Mouse (Mus musculus) monocyte, adult 59 days (primary cell): ENCODE results near the gene Gm21319. TPM values are rescaled to one million over a fixed set of nuclear protein-coding genes. Genes with fewer than 3 reads are reported as not detected.

Source experiments
- total RNA-seq, 2 experiments: library from RNA; stranded (reverse); gene quantifications; one replicate each; pipeline ENCODE4 v1.2.4; 2023

Gm21319 gene
- total RNA-seq, result not detected

DNA sequence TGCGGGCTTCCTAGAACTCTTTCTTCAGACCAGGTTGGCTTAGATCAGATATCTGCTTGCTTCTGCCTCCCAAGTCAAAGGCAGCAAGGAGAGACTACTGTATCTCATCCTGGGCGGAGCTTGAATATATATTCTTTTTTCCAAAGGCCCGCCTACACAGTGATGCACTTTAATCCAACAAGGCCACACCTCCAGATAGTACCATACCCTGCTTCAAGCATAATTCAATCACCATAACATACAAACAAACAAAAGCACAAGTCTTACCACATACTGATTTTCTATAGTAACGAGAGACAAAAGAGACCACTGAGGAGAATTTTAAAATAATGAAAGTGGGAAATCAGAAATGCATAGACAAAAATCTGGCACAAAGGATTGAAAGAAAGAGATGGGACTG lies at the start of gene Gm21319:
TSS of gene Gm21319 (minus strand) at position 101 of the 400 bp plus-strand sequence.

GRCm38 (mm10) chr12:87816277-87816676 lies 40.7 kb upstream of the Gm21319 start, which contains the start of gene BB287469:
TSS of gene BB287469 (plus strand) at chr12:87816577.

DNA sequence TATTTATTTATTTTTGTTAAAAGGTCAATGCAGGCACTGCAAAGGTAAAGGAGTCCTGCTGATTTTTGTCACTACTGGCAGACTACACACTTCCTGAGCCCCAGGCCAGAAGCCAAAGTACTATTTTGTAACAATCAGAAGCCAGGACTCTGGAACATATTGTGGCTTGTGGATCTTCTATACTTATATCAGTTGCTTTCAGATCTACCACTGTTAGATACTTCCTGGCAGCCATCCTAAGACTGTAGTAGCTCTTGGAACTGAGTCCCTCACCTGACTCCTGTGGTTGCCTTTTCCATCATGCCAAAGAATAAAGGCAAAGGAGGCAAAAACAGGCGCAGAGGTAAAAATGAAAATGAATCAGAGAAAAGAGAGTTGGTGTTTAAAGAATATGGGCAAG lies 19.7 kb upstream of the Gm21319 start, which contains the start of gene Gm21936:
TSS of gene Gm21936 (plus strand) at position 301 of the 400 bp plus-strand sequence.

Other genes with a start within 250 kb of the Gm21319 start
- gene Oog1, start 173.1 kb downstream of the Gm21319 start, total RNA-seq, result not detected
- gene Gm4027, start 156.9 kb downstream of the Gm21319 start, total RNA-seq, result not detected
- gene Gm16381, start 131.1 kb downstream of the Gm21319 start, total RNA-seq, result not detected
- gene Gm21936, start 19.8 kb upstream of the Gm21319 start, total RNA-seq, result not detected
- gene BB287469, start 40.8 kb upstream of the Gm21319 start, total RNA-seq, result not detected
- gene Gm2001, start 66.6 kb upstream of the Gm21319 start, total RNA-seq, result not detected
- not detected for gene Gm2016, start 98.3 kb upstream of the Gm21319 start, total RNA-seq
- gene Gm2022, start 119.6 kb upstream of the Gm21319 start, total RNA-seq, result not detected
- not detected for gene Gm2035, start 144.1 kb upstream of the Gm21319 start, total RNA-seq
- gene Gm2042, start 178.3 kb upstream of the Gm21319 start, total RNA-seq, result not detected
- gene Gm2075, start 236.1 kb upstream of the Gm21319 start, total RNA-seq, result not detected
- not detected for gene Gm6803, start 243.0 kb upstream of the Gm21319 start, total RNA-seq